8 mouse cellular contexts compared by ENCODE assay signal in genomic region chr10:37140736-37141451, GRCm38 (mm10). TPM values are rescaled to one million over a fixed set of nuclear protein-coding genes. Genes with fewer than 3 reads are reported as not detected.
DNase-seq lines count a peak whose midpoint lies in the region; ATAC-seq lines count a peak whose summit lies in the region.

No protein-coding gene starts in this region.

- peak overlapping the region; percentile 55 for H3K4me2 ChIP-seq in hindbrain, embryonic 11.5 days (replicated peaks; ENCODE audit: low read depth, low read length)
- H3K4me2 ChIP-seq in lung, embryonic 16.5 days (ENCODE audit: low read depth, low read length), result peak overlapping the region; percentile 93

- peak overlapping the region; percentile 99 for H3K4me3 ChIP-seq in hindbrain, embryonic 11.5 days (ENCODE audit: low read depth, low read length)
- H3K4me3 ChIP-seq in lung, embryonic 16.5 days (ENCODE audit: low read length), result peak overlapping the region; percentile 81

- 0 out of 2 replicates have a peak, but pooled peaks cover 2% of the 10 kb centered on the region for H3K4me1 ChIP-seq in hindbrain, embryonic 11.5 days (replicated peaks; ENCODE audit: control insufficient read depth, insufficient read depth, low read length)
- peaks cover 5% of the 10 kb centered on the region for H3K4me1 ChIP-seq in lung, embryonic 16.5 days (replicated peaks; ENCODE audit: control insufficient read depth, insufficient read depth, low read length)

- peak overlapping the region; percentile 100 for H3K27ac ChIP-seq in hindbrain, embryonic 11.5 days (ENCODE audit: low read depth, low read length)
- H3K27ac ChIP-seq in lung, embryonic 16.5 days (ENCODE audit: low read length), result peak overlapping the region; percentile 97

- no peaks in the 10 kb centered on the region for H3K36me3 ChIP-seq in hindbrain, embryonic 11.5 days (ENCODE audit: control insufficient read depth, insufficient read depth, low read length)
- no peaks in the 10 kb centered on the region for H3K36me3 ChIP-seq in lung, embryonic 16.5 days (ENCODE audit: control insufficient read depth, insufficient read depth, low read length)

- no peaks in the 10 kb centered on the region for H3K27me3 ChIP-seq in hindbrain, embryonic 11.5 days (ENCODE audit: control insufficient read depth, insufficient read depth, low read length)
- H3K27me3 ChIP-seq in lung, embryonic 16.5 days (ENCODE audit: control insufficient read depth, insufficient read depth, low read depth, low read length), result no peaks in the 10 kb centered on the region

- under 1% methylated on average over 42 of the region's 47 CpGs for WGBS in hindbrain, embryonic 11.5 days
- WGBS in lung, embryonic 16.5 days, result under 1% methylated on average over 37 of the region's 47 CpGs

- DNase-seq in Muller cell, postnatal 12 days (ENCODE audit: inconsistent ontology term), result peak; percentile 98
- DNase-seq in cerebellum, adult 8-10 months, result peak; percentile 69
- peak; percentile 81 to 89 for DNase-seq in frontal cortex, adult 2 months (ENCODE audit: extremely low spot score in 1 of 2, low spot score in 1 of 2)
- DNase-seq in hindbrain, embryonic 11.5 days (ENCODE audit: low spot score), result peak; percentile 96
- DNase-seq in layer of hippocampus, postnatal 10 days (ENCODE audit: low spot score in 2 of 2), result peak; percentile 88 to 92
- DNase-seq in ovary, postnatal 14 days (ENCODE audit: low spot score), result peak; percentile 76
- peak; percentile 86 for DNase-seq in thymus, postnatal 14 days

- peak overlapping the region; percentile 100 for H3K9ac ChIP-seq in hindbrain, embryonic 11.5 days (ENCODE audit: low read depth, low read length)
- peak overlapping the region; percentile 83 for H3K9ac ChIP-seq in lung, embryonic 16.5 days (ENCODE audit: low read length)

- ATAC-seq in hindbrain, embryonic 11.5 days (ENCODE audit: low FRiP score), result peak; percentile 93
- peak; percentile 89 for ATAC-seq in lung, embryonic 16.5 days (ENCODE audit: low read depth)

- H3K9me3 ChIP-seq in hindbrain, embryonic 11.5 days (ENCODE audit: control insufficient read depth, low read length), result no peaks in the 10 kb centered on the region
- no peaks in the 10 kb centered on the region for H3K9me3 ChIP-seq in lung, embryonic 16.5 days (ENCODE audit: control insufficient read depth, low read length)

RNA-seq across cellular contexts. Expression of gene Marcks, which starts 2.2 kb away (rescaled TPM):
- polyA plus RNA-seq in frontal cortex, adult 2 months (2012; rRNA removed), result 119 and 126 TPM in 2 replicates
- 407 and 453 TPM in 2 replicates for polyA plus RNA-seq in hindbrain, embryonic 11.5 days (2014; fragmentation: Nextera tagmentation; extraction: Ambion mirVana)
- 100 to 1,000 TPM; 286 to 292 TPM for total RNA-seq in layer of hippocampus, postnatal 10 days (2021)
- polyA plus RNA-seq in lung, embryonic 16.5 days (2015; fragmentation: Nextera tagmentation; extraction: Ambion mirVana), result 77.9 and 83.9 TPM in 2 replicates

Comparison
In these comparisons a context has a peak if more than half of its experiments do, and no peak if none do; other contexts are left out.
1. Peak in every context shown above with its lines: DNase-seq, ATAC-seq, H3K4me3 ChIP-seq and H3K27ac ChIP-seq.